ENCODE assay signal across 16 mouse cellular contexts in genomic region chr16:91086642-91087306, GRCm38 (mm10). TPM values are rescaled to one million over a fixed set of nuclear protein-coding genes. Genes with fewer than 3 reads are reported as not detected.
DNase-seq lines count a peak whose midpoint lies in the region; ATAC-seq and TF ChIP-seq lines count a peak whose summit lies in the region.
"Had no signal": no experiment of that assay in that cellular context is flagged by ENCODE, and none has a peak within 500 bp of the region (broad histone marks: within the 10 kb centered on the region; RNA-seq: fewer than 3 reads in every experiment).

No protein-coding gene starts in this region.

- ATAC-seq in heart, postnatal 0 days (ENCODE audit: insufficient read depth, low read depth), result no peak
- ATAC-seq: hindbrain, embryonic 16.5 days had no signal

- no peak overlapping the region for H3K27ac ChIP-seq in heart, postnatal 0 days (ENCODE audit: low read depth)
- H3K27ac ChIP-seq: heart, embryonic 15.5 days had no signal

- 56% methylated on average over 4 of the region's 4 CpGs for WGBS in heart, postnatal 0 days
- 45% methylated on average over 4 of the region's 4 CpGs for WGBS in lung, adult 2 months

- no peak overlapping the region for H3K9ac ChIP-seq in heart, postnatal 0 days (replicated peaks; ENCODE audit: low read depth, low read length)
- H3K9ac ChIP-seq: heart, embryonic 15.5 days had no signal

- TF ChIP-seq CTCF in heart, postnatal 0 days (IDR thresholded peaks at IDR 0.05; ENCODE audit: low read depth), result no peak
- no peak for TF ChIP-seq CTCF in lung, adult 2 months (IDR thresholded peaks at IDR 0.05; ENCODE audit: insufficient read depth, low read length)

- TF ChIP-seq POLR2A in lung, adult 2 months (IDR thresholded peaks at IDR 0.05; ENCODE audit: borderline replicate concordance, extremely low read depth, low read depth, low read length), result no peak

- DNase-seq in heart, postnatal 0 days (ENCODE audit: low spot score), result peak; percentile 4
- DNase-seq in heart, adult 9 months (ENCODE audit: low spot score in 2 of 2), result no peak
- DNase-seq in c-Kit-negative CD71-positive TER-119-positive erythroid progenitor cells, embryonic 14.5 days (ENCODE audit: low read depth, low spot score), result peak; percentile 92
- DNase-seq in liver, result peak; percentile 93
- peak; percentile 62 to 88 for DNase-seq in spleen, postnatal 10 days (ENCODE audit: low spot score in 2 of 2)
- no peak for DNase-seq in layer of hippocampus, adult 9-11 months
- no peak for DNase-seq in retina, postnatal 1 day
- no peak for DNase-seq in lung, adult 2 months
- DNase-seq: adrenal gland, postnatal 10 days; cerebellum, adult 11 months; embryo, embryonic 11 days; layer of hippocampus, postnatal 36 days had no signal

- H3K36me3 ChIP-seq in heart, postnatal 0 days (replicated peaks; ENCODE audit: control insufficient read depth, insufficient read depth, low read length), result no peaks in the 10 kb centered on the region
- H3K36me3 ChIP-seq: heart, embryonic 15.5 days had no signal

- H3K4me2 ChIP-seq in heart, postnatal 0 days (ENCODE audit: low read depth, low read length), result no peak overlapping the region
- H3K4me2 ChIP-seq: heart, embryonic 15.5 days had no signal

- no peak overlapping the region for H3K4me3 ChIP-seq in heart, postnatal 0 days (ENCODE audit: low read depth, low read length)
- no peak overlapping the region for H3K4me3 ChIP-seq in lung, adult 2 months (replicated peaks; ENCODE audit: extremely low read depth, low read depth, low read length)
- H3K4me3 ChIP-seq: heart, embryonic 15.5 days; megakaryocyte, embryonic 14.5 days had no signal

- peaks cover 3% of the 10 kb centered on the region; the same call in 1 of the 2 replicates for H3K27me3 ChIP-seq in heart, postnatal 0 days (ENCODE audit: control insufficient read depth, insufficient read depth, low read length)

- TF ChIP-seq EP300 in heart, postnatal 0 days (IDR thresholded peaks at IDR 0.05; ENCODE audit: low read depth), result no peak

- no peaks in the 10 kb centered on the region for H3K4me1 ChIP-seq in heart, postnatal 0 days (ENCODE audit: control insufficient read depth, insufficient read depth)
- no peaks in the 10 kb centered on the region for H3K4me1 ChIP-seq in lung, adult 2 months (ENCODE audit: control insufficient read depth, insufficient read depth, low read length)
- H3K4me1 ChIP-seq: heart, embryonic 15.5 days had no signal

- no peaks in the 10 kb centered on the region for H3K9me3 ChIP-seq in heart, postnatal 0 days (replicated peaks; ENCODE audit: control insufficient read depth, low read length)
- H3K9me3 ChIP-seq: heart, embryonic 15.5 days had no signal

RNA-seq across cellular contexts. Expression of gene 4932438H23Rik, which starts 8.1 kb away (rescaled TPM):
- 0.11 TPM in 1 of 2 replicates, not detected in the other for total RNA-seq in heart, postnatal 0 days (2014; rRNA removed; ENCODE audit: low replicate concordance)
- polyA plus RNA-seq in heart, postnatal 0 days (2015; fragmentation: Nextera tagmentation; extraction: Ambion mirVana), result 0.05 and 0.14 TPM in 2 replicates
- 0.23 and 0.30 TPM in 2 replicates for polyA plus RNA-seq in lung, adult 2 months (2012; rRNA removed)
- total RNA-seq: liver, adult 2 months had no signal
- polyA plus RNA-seq: liver, adult 2 months had no signal

RNA-seq across cellular contexts. Expression of gene Paxbp1, which starts 42.4 kb away (rescaled TPM):
- 30.6 and 33.8 TPM in 2 replicates for total RNA-seq in heart, postnatal 0 days (2014; rRNA removed; ENCODE audit: low replicate concordance)
- 18.8 and 19.0 TPM in 2 replicates for polyA plus RNA-seq in heart, postnatal 0 days (2015; fragmentation: Nextera tagmentation; extraction: Ambion mirVana)
- 12.2 and 21.7 TPM in 2 replicates for polyA plus RNA-seq in lung, adult 2 months (2012; rRNA removed)

Comparison
In these comparisons a context has a peak if more than half of its experiments do, and no peak if none do; other contexts are left out.
1. DNase-seq: peak in heart, postnatal 0 days (single experiment), c-Kit-negative CD71-positive TER-119-positive erythroid progenitor cells, embryonic 14.5 days (single experiment), liver (single experiment) and spleen, postnatal 10 days (2 of 2); none in heart, adult 9 months (0 of 2), layer of hippocampus, adult 9-11 months (single experiment), retina, postnatal 1 day (single experiment) and lung, adult 2 months (single experiment).